Mouse (Mus musculus): ENCODE data around the gene Inpp5e. TPM values are rescaled to one million over a fixed set of nuclear protein-coding genes. Genes with fewer than 3 reads are reported as not detected.

Inpp5e gene
- 30.1 and 31.5 TPM in 2 replicates for polyA plus RNA-seq (2016; fragmentation: Nextera tagmentation; extraction: Ambion mirVana)

- H3K36me3 ChIP-seq: peaks cover 39% of the 10 kb centered on the region
- H3K27me3 ChIP-seq: no peaks in the 10 kb centered on the region
- ATAC-seq (ENCODE audit: insufficient number of reproducible peaks, insufficient read depth, low FRiP score, low TSS enrichment): peak; percentile 93
- H3K9ac ChIP-seq: peak within 1 kb of the TSS; percentile 85
- H3K27ac ChIP-seq: peak within 1 kb of the TSS; percentile 80
- peak within 1 kb of the TSS; percentile 90 for H3K4me3 ChIP-seq
- under 1% methylated on average over 57 of the region's 57 CpGs for WGBS
- peaks cover 27% of the 10 kb centered on the region for H3K4me1 ChIP-seq
- H3K4me2 ChIP-seq (replicated peaks): peak within 1 kb of the TSS; percentile 90
- H3K9me3 ChIP-seq: no peaks in the 10 kb centered on the region
Measured at GRCm38 (mm10) chr2:26408515-26409356, at the start of gene Inpp5e. Gene Inpp5e, minus strand, starts transcription at chr2:26409203.

- Histone ChIP-seq H3K27ac (peak overlapping the region; percentile 24; the same call in 1 of the 2 replicates), H3K4me1 (peaks cover 19% of the 10 kb centered on the region), H3K36me3 (peaks cover 46% of the 10 kb centered on the region), H3K4me2 (replicated peaks) (no peak overlapping the region), H3K27me3 (no peaks in the 10 kb centered on the region), H3K4me3 (no peak overlapping the region), H3K9ac (no peak overlapping the region), H3K9me3 (no peaks in the 10 kb centered on the region)
- 0 out of 2 replicates have a peak, but pooled peaks have one; percentile 17 for ATAC-seq (ENCODE audit: insufficient number of reproducible peaks, insufficient read depth, low FRiP score, low TSS enrichment)
- WGBS: 22% methylated on average over 7 of the region's 7 CpGs
Measured at GRCm38 (mm10) chr2:26458402-26459124, 49.6 kb upstream of the Inpp5e start.

DNA sequence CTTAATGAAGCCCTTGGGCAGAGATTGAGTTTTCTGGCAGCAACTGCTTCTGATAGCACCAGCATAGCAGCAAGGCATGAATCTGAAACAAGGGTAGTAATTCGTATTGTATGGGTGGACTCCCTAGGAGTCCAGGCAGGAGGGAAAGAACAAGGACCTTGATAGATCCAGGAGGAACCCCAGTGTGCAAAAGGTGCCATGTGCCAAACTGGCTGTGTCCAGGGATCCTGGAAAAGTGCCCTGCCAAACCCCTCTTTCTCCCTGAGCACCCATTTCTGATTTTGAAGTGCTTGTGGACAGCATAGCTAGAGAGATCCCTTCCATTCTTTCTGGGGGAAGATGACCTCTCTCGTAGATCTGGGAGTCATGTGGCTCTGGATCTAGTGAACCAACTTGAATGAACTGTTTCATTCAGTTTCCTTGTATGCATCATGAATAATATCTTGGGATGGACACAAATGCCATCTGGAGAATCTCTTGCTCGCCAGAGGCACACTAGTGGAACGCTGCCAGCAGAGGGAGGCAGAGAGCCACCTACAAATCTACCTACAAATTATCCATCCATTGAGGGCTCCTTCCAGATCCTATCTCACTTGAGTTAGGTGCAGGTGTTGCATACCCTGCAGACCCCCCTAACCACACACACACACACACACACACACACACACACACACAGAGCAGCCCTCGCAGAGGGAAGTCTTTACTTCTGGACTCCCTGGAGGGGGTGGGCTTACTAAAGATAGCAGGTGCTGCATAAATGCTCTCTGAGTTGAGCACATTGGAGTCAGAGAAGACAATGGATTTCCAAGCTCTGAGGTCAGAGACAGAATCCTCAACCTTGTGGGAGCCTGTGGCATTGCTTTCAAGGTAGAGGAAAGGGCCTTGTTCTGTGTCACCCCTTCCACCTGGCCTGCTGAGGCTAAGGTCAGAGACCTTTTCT, 40.4 kb upstream of the Inpp5e start:
- Histone ChIP-seq H3K27me3 (no peaks in the 10 kb centered on the region), H3K4me2 (replicated peaks) (no peak overlapping the region), H3K9me3 (no peaks in the 10 kb centered on the region), H3K4me1 (peaks cover 10% of the 10 kb centered on the region), H3K27ac (no peak overlapping the region), H3K36me3 (no peaks in the 10 kb centered on the region), H3K9ac (no peak overlapping the region), H3K4me3 (no peak overlapping the region)
- ATAC-seq (ENCODE audit: insufficient number of reproducible peaks, insufficient read depth, low FRiP score, low TSS enrichment): no peak
- 19% methylated on average over 5 of the region's 5 CpGs for WGBS

- no peak overlapping the region for H3K9ac ChIP-seq
- no peaks in the 10 kb centered on the region for H3K27me3 ChIP-seq
Measured at GRCm38 (mm10) chr2:26447451-26447850, 38.4 kb upstream of the Inpp5e start.

DNA sequence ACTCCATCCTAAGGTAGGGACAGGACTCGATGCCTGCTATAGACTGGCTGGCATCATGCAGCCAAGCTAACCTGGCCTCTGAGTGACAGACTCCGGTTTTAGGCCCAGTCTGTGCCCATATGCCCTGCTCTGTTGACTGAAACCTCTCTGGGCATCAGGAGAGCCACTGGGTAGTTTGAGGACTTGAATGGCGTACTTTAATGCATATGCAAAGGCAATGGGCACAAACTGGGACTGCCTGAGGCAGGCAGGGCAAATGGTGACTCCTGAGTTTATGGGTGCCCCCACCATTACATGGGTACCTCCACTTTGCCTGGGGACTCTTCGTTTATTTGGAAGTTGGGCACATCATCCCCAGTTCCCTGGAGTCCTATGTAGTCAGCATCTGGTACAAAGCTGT, 37.7 kb upstream of the Inpp5e start:
- Histone ChIP-seq H3K36me3 (peaks cover 3% of the 10 kb centered on the region; the same call in 1 of the 2 replicates), H3K4me3 (peak overlapping the region; percentile 95), H3K9ac (peak overlapping the region; percentile 72), H3K9me3 (no peaks in the 10 kb centered on the region), H3K4me1 (peaks cover 25% of the 10 kb centered on the region), H3K27me3 (no peaks in the 10 kb centered on the region), H3K4me2 (replicated peaks) (peak overlapping the region; percentile 79), H3K27ac (no peak overlapping the region)
- 70% methylated on average over 4 of the region's 4 CpGs for WGBS
- no peak for ATAC-seq (ENCODE audit: insufficient number of reproducible peaks, insufficient read depth, low FRiP score, low TSS enrichment)

More at GRCm38 (mm10) chr2:26447451-26447850, 38.4 kb upstream of the Inpp5e start:
- H3K9me3 ChIP-seq: no peaks in the 10 kb centered on the region
- H3K27ac ChIP-seq: no peak overlapping the region
- H3K4me2 ChIP-seq (replicated peaks): no peak overlapping the region
- no peak overlapping the region for H3K4me3 ChIP-seq
- ATAC-seq (ENCODE audit: insufficient number of reproducible peaks, insufficient read depth, low FRiP score, low TSS enrichment): no peak
- H3K36me3 ChIP-seq: no peaks in the 10 kb centered on the region
- peaks cover 25% of the 10 kb centered on the region for H3K4me1 ChIP-seq
- WGBS: 72% methylated on average over 1 of the region's 1 CpGs

DNA sequence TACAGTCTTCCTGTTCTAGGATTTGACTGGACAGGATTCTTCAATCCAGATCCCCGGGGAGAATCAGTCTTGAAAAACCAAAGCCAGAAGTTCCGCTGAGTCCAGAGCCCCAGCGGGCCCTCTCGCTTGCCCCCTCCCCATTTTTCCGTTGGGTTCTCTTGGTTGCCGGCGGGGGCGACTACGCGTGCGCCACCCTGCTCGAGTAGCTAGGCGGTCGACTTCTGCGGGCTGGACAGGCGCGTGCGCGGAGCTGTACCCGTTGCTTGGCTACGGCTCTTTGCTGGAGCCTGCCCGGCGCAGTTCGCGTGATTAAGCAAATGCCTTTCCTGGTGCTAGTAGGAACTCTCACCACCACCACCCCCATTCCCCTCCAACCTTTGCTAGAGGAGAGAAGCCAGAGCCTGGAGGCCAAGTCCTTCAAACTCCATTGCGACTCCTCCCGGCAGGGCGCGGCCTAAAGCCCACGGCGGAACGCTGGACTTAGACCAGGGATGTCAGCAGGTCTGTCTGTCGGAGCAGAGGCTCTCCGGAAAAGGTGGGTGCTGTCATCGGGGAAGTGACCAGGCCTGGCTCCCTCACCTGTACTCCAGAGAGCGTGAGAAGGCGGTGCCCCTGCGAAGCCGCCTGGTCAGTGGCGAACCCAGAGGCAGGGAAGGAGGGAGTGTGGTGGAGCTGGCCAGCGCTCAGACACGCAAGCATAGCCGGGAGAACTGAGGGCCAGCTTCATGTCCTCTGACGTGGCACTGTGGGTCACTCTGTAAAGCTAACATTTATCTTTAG, 36.9 kb upstream of the Inpp5e start:
- peaks cover 25% of the 10 kb centered on the region for H3K4me1 ChIP-seq
- peak overlapping the region; percentile 79 for H3K4me2 ChIP-seq (replicated peaks)
- peak; percentile 87 for ATAC-seq (ENCODE audit: insufficient number of reproducible peaks, insufficient read depth, low FRiP score, low TSS enrichment)
- H3K9ac ChIP-seq: peak overlapping the region; percentile 72
- peak overlapping the region; percentile 81 for H3K27ac ChIP-seq
- H3K27me3 ChIP-seq: no peaks in the 10 kb centered on the region
- H3K9me3 ChIP-seq: no peaks in the 10 kb centered on the region
- H3K36me3 ChIP-seq: peaks cover 11% of the 10 kb centered on the region
- WGBS: under 1% methylated on average over 43 of the region's 44 CpGs
- peak overlapping the region; percentile 95 for H3K4me3 ChIP-seq

- peak within 1 kb of the TSS; percentile 79 for H3K4me2 ChIP-seq (replicated peaks)
- peak within 1 kb of the TSS; percentile 81 for H3K27ac ChIP-seq
- H3K9me3 ChIP-seq: no peaks in the 10 kb centered on the region
- peak within 1 kb of the TSS; percentile 95 for H3K4me3 ChIP-seq
- peak within 1 kb of the TSS; percentile 92 for H3K9ac ChIP-seq
- H3K4me1 ChIP-seq: peaks cover 25% of the 10 kb centered on the region
- peak; percentile 87 for ATAC-seq (ENCODE audit: insufficient number of reproducible peaks, insufficient read depth, low FRiP score, low TSS enrichment)
- under 1% methylated on average over 61 of the region's 61 CpGs for WGBS
- no peaks in the 10 kb centered on the region for H3K27me3 ChIP-seq
- H3K36me3 ChIP-seq: peaks cover 19% of the 10 kb centered on the region
Measured at GRCm38 (mm10) chr2:26444946-26445665, 36.1 kb upstream of the Inpp5e start, which contains the start of gene Sec16a. Gene Sec16a, minus strand, starts transcription at chr2:26445216.

GRCm38 (mm10) chr2:26444368-26444767, 35.4 kb upstream of the Inpp5e start:
- Histone ChIP-seq H3K27me3 (no peaks in the 10 kb centered on the region), H3K4me2 (replicated peaks) (peak overlapping the region; percentile 79), H3K9me3 (no peaks in the 10 kb centered on the region), H3K36me3 (peaks cover 26% of the 10 kb centered on the region), H3K4me3 (peak overlapping the region; percentile 95), H3K9ac (peak overlapping the region; percentile 92), H3K4me1 (peaks cover 25% of the 10 kb centered on the region), H3K27ac (no peak overlapping the region)
- WGBS: 6% methylated on average over 15 of the region's 15 CpGs
- ATAC-seq (ENCODE audit: insufficient number of reproducible peaks, insufficient read depth, low FRiP score, low TSS enrichment): no peak

- Histone ChIP-seq H3K4me2 (replicated peaks) (peak overlapping the region; percentile 79), H3K27me3 (no peaks in the 10 kb centered on the region), H3K4me3 (peak overlapping the region; percentile 95), H3K9me3 (no peaks in the 10 kb centered on the region), H3K4me1 (peaks cover 25% of the 10 kb centered on the region), H3K36me3 (peaks cover 31% of the 10 kb centered on the region), H3K9ac (peak overlapping the region; percentile 92), H3K27ac (no peak overlapping the region)
- 56% methylated on average over 3 of the region's 3 CpGs for WGBS
- ATAC-seq (ENCODE audit: insufficient number of reproducible peaks, insufficient read depth, low FRiP score, low TSS enrichment): no peak
Measured at GRCm38 (mm10) chr2:26443876-26444275, 34.9 kb upstream of the Inpp5e start.

- no peak overlapping the region for H3K9ac ChIP-seq
- H3K27ac ChIP-seq: no peak overlapping the region
- H3K27me3 ChIP-seq: no peaks in the 10 kb centered on the region
- H3K4me1 ChIP-seq: peaks cover 30% of the 10 kb centered on the region
- H3K36me3 ChIP-seq: peaks cover 41% of the 10 kb centered on the region
- H3K9me3 ChIP-seq: no peaks in the 10 kb centered on the region
- H3K4me3 ChIP-seq: no peak overlapping the region
- WGBS: 78% methylated on average over 1 of the region's 1 CpGs
- no peak for ATAC-seq (ENCODE audit: insufficient number of reproducible peaks, insufficient read depth, low FRiP score, low TSS enrichment)
- no peak overlapping the region for H3K4me2 ChIP-seq (replicated peaks)
Measured at GRCm38 (mm10) chr2:26442843-26443242, 33.8 kb upstream of the Inpp5e start.
